Mouse (Mus musculus): Measurements from ENCODE around the gene AI854703. TPM values are rescaled to one million over a fixed set of nuclear protein-coding genes. Genes with fewer than 3 reads are reported as not detected.

AI854703 gene
- polyA plus RNA-seq, 1 experiment = 0.96 TPM

DNA sequence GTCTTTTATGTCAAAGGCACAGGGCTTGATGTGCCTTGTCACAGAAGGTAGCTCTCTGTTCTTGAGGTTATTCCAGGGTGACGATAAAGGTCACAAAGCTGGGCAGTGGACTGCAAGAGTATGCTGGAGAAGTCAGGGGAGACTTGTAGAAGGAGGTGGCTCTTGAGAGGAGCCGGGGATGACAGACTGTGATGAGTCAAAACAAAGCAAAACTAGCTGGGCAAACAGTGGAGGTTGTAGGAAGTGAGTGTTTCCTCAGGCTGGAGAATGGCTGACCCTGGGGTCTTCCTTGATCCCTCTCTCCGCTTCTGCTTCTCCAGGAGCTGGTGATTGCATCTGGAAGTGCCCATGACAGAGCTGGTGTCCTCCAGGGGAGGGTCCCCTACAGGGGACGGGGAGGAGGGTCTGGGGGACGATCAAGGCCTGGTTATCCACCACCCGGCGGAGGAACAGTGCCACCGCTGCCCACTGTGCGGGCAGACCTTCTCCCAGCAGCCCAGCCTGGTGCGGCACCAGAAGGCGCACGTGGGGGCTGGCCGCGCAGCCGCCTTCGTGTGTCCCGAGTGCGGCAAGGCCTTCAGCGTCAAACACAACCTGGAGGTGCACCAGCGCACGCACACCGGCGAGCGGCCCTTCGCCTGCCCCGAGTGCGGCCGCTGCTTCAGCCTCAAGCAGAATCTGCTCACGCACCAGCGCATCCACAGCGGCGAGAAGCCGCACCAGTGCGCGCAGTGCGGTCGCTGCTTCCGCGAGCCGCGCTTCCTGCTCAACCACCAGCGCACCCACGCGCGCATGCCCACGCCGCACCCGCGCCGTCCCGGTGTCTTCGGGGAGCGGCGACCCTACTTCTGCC lies 2.5 kb downstream of the AI854703 start:
- Histone ChIP-seq H3K4me3 (ENCODE audit: low read depth, low read length) (peak overlapping the region; percentile 58), H3K4me1 (ENCODE audit: control insufficient read depth, insufficient read depth, insufficient read length, low read length) (peaks cover 6% of the 10 kb centered on the region), H3K36me3 (ENCODE audit: control insufficient read depth, insufficient read depth, low read length) (no peaks in the 10 kb centered on the region), H3K27me3 (ENCODE audit: control insufficient read depth, insufficient read depth, low read length) (peaks cover 22% of the 10 kb centered on the region), H3K27ac (ENCODE audit: insufficient read depth, low read depth, low read length) (no peak overlapping the region)
- no peak for TF ChIP-seq POLR2A (IDR thresholded peaks at IDR 0.05; ENCODE audit: low read depth, low read length)
- TF ChIP-seq CTCF (IDR thresholded peaks at IDR 0.05; ENCODE audit: extremely low read depth, insufficient read length, insufficient replicate concordance, low read depth, low read length) = no peak
- WGBS = 15% methylated on average over 54 of the region's 54 CpGs

DNA sequence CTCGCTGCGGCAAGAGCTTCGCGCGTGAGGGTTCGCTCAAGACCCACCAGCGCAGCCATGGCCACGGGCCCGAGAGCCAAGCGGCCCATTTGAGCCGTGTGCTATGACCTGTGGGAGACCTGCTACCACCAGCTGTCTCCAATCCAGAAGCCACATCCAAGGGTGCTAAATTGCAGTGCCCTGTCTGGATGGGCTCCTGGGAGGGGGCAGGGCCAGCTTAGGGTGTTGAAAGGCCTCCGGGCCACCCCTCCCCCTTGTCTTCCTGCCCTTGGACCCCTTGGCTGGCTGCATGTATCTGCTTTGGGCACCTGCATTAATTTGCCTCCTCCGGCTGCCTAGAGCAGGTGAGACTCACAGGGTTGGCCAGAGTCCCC lies 3.1 kb downstream of the AI854703 start:
- Histone ChIP-seq H3K4me3 (ENCODE audit: low read depth, low read length) (peak overlapping the region; percentile 58), H3K27me3 (ENCODE audit: control insufficient read depth, insufficient read depth, low read length) (peaks cover 22% of the 10 kb centered on the region), H3K27ac (ENCODE audit: insufficient read depth, low read depth, low read length) (no peak overlapping the region), H3K4me1 (ENCODE audit: control insufficient read depth, insufficient read depth, insufficient read length, low read length) (peaks cover 6% of the 10 kb centered on the region), H3K36me3 (ENCODE audit: control insufficient read depth, insufficient read depth, low read length) (no peaks in the 10 kb centered on the region)
- WGBS = 23% methylated on average over 13 of the region's 13 CpGs
- TF ChIP-seq CTCF (IDR thresholded peaks at IDR 0.05; ENCODE audit: extremely low read depth, insufficient read length, insufficient replicate concordance, low read depth, low read length) (no peak), POLR2A (IDR thresholded peaks at IDR 0.05; ENCODE audit: low read depth, low read length) (no peak)

- Histone ChIP-seq H3K4me1 (ENCODE audit: control insufficient read depth, insufficient read depth, insufficient read length, low read length) (peaks cover 6% of the 10 kb centered on the region), H3K4me3 (ENCODE audit: low read depth, low read length) (no peak overlapping the region), H3K27ac (ENCODE audit: insufficient read depth, low read depth, low read length) (no peak overlapping the region), H3K36me3 (ENCODE audit: control insufficient read depth, insufficient read depth, low read length) (no peaks in the 10 kb centered on the region), H3K27me3 (ENCODE audit: control insufficient read depth, insufficient read depth, low read length) (peaks cover 22% of the 10 kb centered on the region)
- WGBS = 44% methylated on average over 8 of the region's 8 CpGs
- TF ChIP-seq POLR2A (IDR thresholded peaks at IDR 0.05; ENCODE audit: low read depth, low read length) (no peak), CTCF (IDR thresholded peaks at IDR 0.05; ENCODE audit: extremely low read depth, insufficient read length, insufficient replicate concordance, low read depth, low read length) (no peak)
Observed at GRCm38 (mm10) chr6:48630831-48631230, 4.3 kb downstream of the AI854703 start.

GRCm38 (mm10) chr6:48635105-48635504 lies 8.5 kb downstream of the AI854703 start:
- WGBS = 85% methylated on average over 2 of the region's 2 CpGs
- TF ChIP-seq POLR2A (IDR thresholded peaks at IDR 0.05; ENCODE audit: low read depth, low read length) (no peak), CTCF (IDR thresholded peaks at IDR 0.05; ENCODE audit: extremely low read depth, insufficient read length, insufficient replicate concordance, low read depth, low read length) (no peak)

DNA sequence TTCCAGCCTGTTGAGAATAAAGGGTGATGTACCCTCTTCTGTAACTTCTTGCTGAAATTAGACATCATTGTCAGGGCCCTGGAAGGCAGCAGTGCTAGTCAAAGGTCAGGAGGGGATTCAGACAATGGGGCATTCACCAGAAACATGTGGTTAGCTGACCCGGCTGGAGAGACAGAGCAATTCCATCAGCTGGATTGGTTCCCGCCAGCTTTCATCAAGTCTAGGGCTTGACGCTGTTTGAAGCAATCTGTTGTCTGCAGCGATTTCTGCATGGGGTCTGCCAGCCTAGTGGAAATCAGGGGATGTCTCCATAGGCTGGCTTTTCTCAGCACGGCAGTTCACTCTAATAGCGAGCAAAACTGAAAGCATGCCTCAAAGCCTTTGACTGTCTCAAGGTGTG lies 10.0 kb downstream of the AI854703 start:
- WGBS = 82% methylated on average over 6 of the region's 6 CpGs
- H3K4me3 ChIP-seq (ENCODE audit: low read depth, low read length) = no peak overlapping the region
- H3K27me3 ChIP-seq (ENCODE audit: control insufficient read depth, insufficient read depth, low read length) = no peaks in the 10 kb centered on the region
- H3K4me1 ChIP-seq (ENCODE audit: control insufficient read depth, insufficient read depth, insufficient read length, low read length) = no peaks in the 10 kb centered on the region
- no peaks in the 10 kb centered on the region for H3K36me3 ChIP-seq (ENCODE audit: control insufficient read depth, insufficient read depth, low read length)
- no peak for TF ChIP-seq POLR2A (IDR thresholded peaks at IDR 0.05; ENCODE audit: low read depth, low read length)
- TF ChIP-seq CTCF (IDR thresholded peaks at IDR 0.05; ENCODE audit: extremely low read depth, insufficient read length, insufficient replicate concordance, low read depth, low read length) = no peak
- no peak overlapping the region for H3K27ac ChIP-seq (ENCODE audit: insufficient read depth, low read depth, low read length)

More at GRCm38 (mm10) chr6:48635105-48635504, 8.5 kb downstream of the AI854703 start:
- Histone ChIP-seq H3K4me1 (ENCODE audit: control insufficient read depth, insufficient read depth, insufficient read length, low read length) (no peaks in the 10 kb centered on the region), H3K36me3 (ENCODE audit: control insufficient read depth, insufficient read depth, low read length) (no peaks in the 10 kb centered on the region), H3K27me3 (ENCODE audit: control insufficient read depth, insufficient read depth, low read length) (no peaks in the 10 kb centered on the region), H3K27ac (ENCODE audit: insufficient read depth, low read depth, low read length) (no peak overlapping the region), H3K4me3 (ENCODE audit: low read depth, low read length) (no peak overlapping the region)

DNA sequence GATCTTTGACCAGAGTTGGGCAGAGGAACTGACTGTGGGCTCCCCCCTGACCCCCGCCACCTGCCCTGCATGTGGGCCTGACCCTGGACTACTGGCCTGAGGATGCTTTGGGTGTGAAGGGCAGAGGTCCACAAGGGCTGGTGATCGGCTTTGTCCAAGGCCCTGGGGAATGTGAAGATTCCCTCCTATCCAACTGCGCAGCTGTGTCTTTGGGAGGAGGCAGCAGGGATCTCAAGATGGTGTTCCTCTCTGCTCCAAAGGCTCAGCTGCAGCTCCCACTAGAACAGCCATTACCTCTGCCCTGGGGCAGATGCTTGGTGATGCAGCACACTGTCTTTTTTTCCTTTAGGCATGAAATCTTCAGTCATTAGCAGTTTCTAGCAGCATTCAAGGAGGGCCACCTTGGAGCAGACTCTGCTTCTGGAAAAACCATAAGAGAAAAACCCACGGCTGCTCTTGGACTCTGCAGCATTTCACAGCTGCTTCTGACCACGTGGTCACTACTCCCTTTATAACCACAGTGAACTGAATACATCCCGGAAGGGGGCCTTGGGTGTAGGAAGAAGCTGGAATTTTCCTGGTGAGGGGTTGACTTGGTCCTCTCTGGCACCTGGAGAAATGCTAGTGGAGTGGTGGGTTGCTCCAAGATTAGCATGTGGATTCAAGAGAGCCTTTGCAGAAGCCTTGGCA lies 11.4 kb downstream of the AI854703 start:
- no peaks in the 10 kb centered on the region for H3K4me1 ChIP-seq (ENCODE audit: control insufficient read depth, insufficient read depth, insufficient read length, low read length)
- no peak overlapping the region for H3K4me3 ChIP-seq (ENCODE audit: low read depth, low read length)
- TF ChIP-seq CTCF (IDR thresholded peaks at IDR 0.05; ENCODE audit: extremely low read depth, insufficient read length, insufficient replicate concordance, low read depth, low read length) (no peak), POLR2A (IDR thresholded peaks at IDR 0.05; ENCODE audit: low read depth, low read length) (no peak)
- H3K36me3 ChIP-seq (ENCODE audit: control insufficient read depth, insufficient read depth, low read length) = no peaks in the 10 kb centered on the region
- WGBS = 65% methylated on average over 6 of the region's 6 CpGs
- H3K27ac ChIP-seq (ENCODE audit: insufficient read depth, low read depth, low read length) = peak overlapping the region; percentile 66
- H3K27me3 ChIP-seq (ENCODE audit: control insufficient read depth, insufficient read depth, low read length) = no peaks in the 10 kb centered on the region

DNA sequence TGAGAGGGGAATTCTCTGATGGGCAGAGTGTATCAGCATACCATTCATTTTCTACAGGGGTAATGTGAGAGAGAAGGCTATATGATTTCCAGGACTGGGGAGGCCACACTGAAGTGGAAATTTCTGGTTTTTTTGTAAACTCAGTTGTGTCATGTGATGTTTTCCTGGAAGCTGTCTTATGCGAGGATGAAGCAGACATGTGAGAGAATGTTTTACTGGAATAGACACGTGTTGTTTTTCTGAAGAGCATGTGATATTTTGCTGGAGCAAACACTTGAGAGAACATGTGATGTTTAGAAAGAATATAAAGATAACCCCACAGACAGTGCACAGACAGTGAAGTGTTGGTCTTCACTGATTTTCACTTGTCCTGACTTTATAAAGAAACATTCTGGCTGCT lies 12.0 kb downstream of the AI854703 start:
- H3K27ac ChIP-seq (ENCODE audit: insufficient read depth, low read depth, low read length) = peak overlapping the region; percentile 66
- 51% methylated on average over 2 of the region's 2 CpGs for WGBS
- no peaks in the 10 kb centered on the region for H3K4me1 ChIP-seq (ENCODE audit: control insufficient read depth, insufficient read depth, insufficient read length, low read length)
- no peaks in the 10 kb centered on the region for H3K36me3 ChIP-seq (ENCODE audit: control insufficient read depth, insufficient read depth, low read length)
- no peak overlapping the region for H3K4me3 ChIP-seq (ENCODE audit: low read depth, low read length)
- H3K27me3 ChIP-seq (ENCODE audit: control insufficient read depth, insufficient read depth, low read length) = no peaks in the 10 kb centered on the region
- no peak for TF ChIP-seq CTCF (IDR thresholded peaks at IDR 0.05; ENCODE audit: extremely low read depth, insufficient read length, insufficient replicate concordance, low read depth, low read length)
- TF ChIP-seq POLR2A (IDR thresholded peaks at IDR 0.05; ENCODE audit: low read depth, low read length) = no peak

Data from small intestine, adult 2 months (tissue).